ENCODE assay signal across 17 mouse cellular contexts in genomic region chr9:37504348-37504747, GRCm38 (mm10). TPM values are rescaled to one million over a fixed set of nuclear protein-coding genes. Genes with fewer than 3 reads are reported as not detected.
DNase-seq lines count a peak whose midpoint lies in the region; ATAC-seq and TF ChIP-seq lines count a peak whose summit lies in the region.
"Had no signal": no experiment of that assay in that cellular context is flagged by ENCODE, and none has a peak within 500 bp of the region (broad histone marks: within the 10 kb centered on the region; RNA-seq: fewer than 3 reads in every experiment).

No protein-coding gene starts in this region.

- DNase-seq in gastrocnemius, adult 2 months, result no peak
- no peak for DNase-seq in gastrocnemius, adult 18-20 months (ENCODE audit: low spot score)
- DNase-seq in lung, embryonic 14.5 days, result no peak
- DNase-seq in lung, postnatal 14 days, result no peak
- DNase-seq in MEL (ENCODE audit: low read depth, low spot score), result peak; percentile 34
- peak; percentile 39 for DNase-seq in splenic B cell, adult 2 months (ENCODE audit: low read depth, low spot score)
- DNase-seq in thymus, postnatal 36 days, result no peak
- DNase-seq in cerebellum, adult 18-20 months, result no peak
- DNase-seq: adrenal gland, postnatal 25 days; cerebellum, adult 8-10 months; gastrocnemius, postnatal 14 days; kidney, adult 11 months; kidney, postnatal 10 days; right cerebral cortex, postnatal 4 days had no signal

- no peak overlapping the region for H3K4me2 ChIP-seq in lung, embryonic 14.5 days
- H3K4me2 ChIP-seq: hindbrain, embryonic 12.5 days; lung, embryonic 15.5 days; neural tube, embryonic 15.5 days had no signal

- no peak for ATAC-seq in lung, embryonic 14.5 days (ENCODE audit: insufficient read depth)

- no peak overlapping the region for H3K9ac ChIP-seq in lung, embryonic 14.5 days
- H3K9ac ChIP-seq in MEL (ENCODE audit: control insufficient read depth, low read depth, low read length, poor library complexity, severe bottlenecking), result no peak overlapping the region
- H3K9ac ChIP-seq: hindbrain, embryonic 12.5 days; lung, embryonic 15.5 days; neural tube, embryonic 15.5 days had no signal

- H3K4me1 ChIP-seq in lung, embryonic 14.5 days (ENCODE audit: insufficient read depth), result no peaks in the 10 kb centered on the region
- no peaks in the 10 kb centered on the region for H3K4me1 ChIP-seq in MEL (ENCODE audit: control insufficient read depth in 1 of 2, insufficient read depth in 2 of 2, low read length in 2 of 2)
- H3K4me1 ChIP-seq: hindbrain, embryonic 12.5 days; neural tube, embryonic 15.5 days had no signal

- peak; percentile 17 for TF ChIP-seq RAD21 in MEL (IDR thresholded peaks at IDR 0.05; ENCODE audit: low read depth, low read length)

- TF ChIP-seq POLR2A in MEL (IDR thresholded peaks at IDR 0.05; ENCODE audit: control insufficient read depth in 1 of 2, insufficient read depth in 1 of 2, low read depth in 1 of 2, low read length in 2 of 2, poor library complexity in 1 of 2), result no peak

- H3K79me2 ChIP-seq in MEL (ENCODE audit: control insufficient read depth, insufficient read depth, low read length, poor library complexity), result peaks cover 6% of the 10 kb centered on the region

- no peak overlapping the region for H3K27ac ChIP-seq in gastrocnemius, adult 2 months
- H3K27ac ChIP-seq in lung, embryonic 14.5 days (ENCODE audit: low read depth), result no peak overlapping the region
- no peak overlapping the region for H3K27ac ChIP-seq in MEL (ENCODE audit: control insufficient read depth, low read depth, low read length)
- H3K27ac ChIP-seq: hindbrain, embryonic 12.5 days; lung, embryonic 15.5 days; neural tube, embryonic 15.5 days had no signal

- peak; percentile 40 for TF ChIP-seq CTCF in gastrocnemius, adult 2 months (IDR thresholded peaks at IDR 0.05)
- TF ChIP-seq CTCF in lung, embryonic 14.5 days (IDR thresholded peaks at IDR 0.05; ENCODE audit: low read depth), result peak; percentile 36; the same call in 1 of the 2 replicates
- TF ChIP-seq CTCF in MEL (IDR thresholded peaks at IDR 0.05 in 2 of 3, conservative IDR thresholded peaks at IDR 0.05 in 1 of 3; ENCODE audit: control insufficient read depth in 1 of 3, insufficient read depth in 1 of 3, low read depth in 2 of 3, low read length in 3 of 3, poor library complexity in 1 of 3, severe bottlenecking in 1 of 3), result peak in 2 of 3 experiments; percentile 30 to 35; a peak in 3 of 6 replicates

- 0 out of 2 replicates have a peak, but pooled peaks cover 2% of the 10 kb centered on the region for H3K36me3 ChIP-seq in lung, embryonic 14.5 days (ENCODE audit: insufficient read depth)
- H3K36me3 ChIP-seq in MEL (ENCODE audit: control insufficient read depth in 1 of 2, insufficient read depth in 2 of 2, low read length in 2 of 2), result no peaks in the 10 kb centered on the region; a peak in 1 of 4 replicates
- 0 out of 2 replicates have a peak, but pooled peaks cover 1% of the 10 kb centered on the region for H3K36me3 ChIP-seq in splenic B cell, adult 2 months (ENCODE audit: control insufficient read depth, insufficient read depth, low read length, poor library complexity, severe bottlenecking)
- H3K36me3 ChIP-seq: hindbrain, embryonic 12.5 days; lung, embryonic 15.5 days; neural tube, embryonic 15.5 days had no signal

- H3K4me3 ChIP-seq in gastrocnemius, adult 2 months, result no peak overlapping the region
- no peak overlapping the region for H3K4me3 ChIP-seq in lung, embryonic 14.5 days (ENCODE audit: low read depth, low read length)
- no peak overlapping the region for H3K4me3 ChIP-seq in MEL (ENCODE audit: control insufficient read depth in 1 of 2, insufficient read depth in 1 of 2, low read depth in 2 of 2, low read length in 2 of 2)
- H3K4me3 ChIP-seq: hindbrain, embryonic 12.5 days; lung, embryonic 15.5 days; neural tube, embryonic 15.5 days had no signal

- no peaks in the 10 kb centered on the region for H3K27me3 ChIP-seq in lung, embryonic 14.5 days (ENCODE audit: insufficient read depth, low read length)
- H3K27me3 ChIP-seq in MEL (ENCODE audit: control insufficient read depth in 1 of 2, insufficient read depth in 2 of 2, low read length in 2 of 2), result no peaks in the 10 kb centered on the region
- H3K27me3 ChIP-seq in splenic B cell, adult 2 months (ENCODE audit: control insufficient read depth, insufficient read depth, low read length, poor library complexity, severe bottlenecking), result no peaks in the 10 kb centered on the region
- H3K27me3 ChIP-seq: hindbrain, embryonic 12.5 days; lung, embryonic 15.5 days; neural tube, embryonic 15.5 days had no signal

- no peak for TF ChIP-seq EP300 in MEL (IDR thresholded peaks at IDR 0.05; ENCODE audit: low read depth in 1 of 2, low read length in 2 of 2)

- intact Hi-C loops in gastrocnemius, adult 2 months (cut with DNase I), result no loop called here

- H3K9me3 ChIP-seq in lung, embryonic 14.5 days (ENCODE audit: low read depth, low read length), result no peaks in the 10 kb centered on the region
- H3K9me3 ChIP-seq in MEL (replicated peaks; ENCODE audit: insufficient read depth, low read length), result no peaks in the 10 kb centered on the region
- H3K9me3 ChIP-seq: hindbrain, embryonic 12.5 days; lung, embryonic 15.5 days; neural tube, embryonic 15.5 days had no signal

TF ChIP-seq in MEL, 35 proteins besides CTCF, POLR2A, EP300 and RAD21:
- TF ChIP-seq ZNF384 (IDR thresholded peaks at IDR 0.05; ENCODE audit: low read depth, low read length) (no peak), SMC3 (IDR thresholded peaks at IDR 0.05; ENCODE audit: low read depth, low read length) (peak; percentile 36)

RNA-seq across cellular contexts. Expression of gene Msantd2, which starts 15.2 kb away (rescaled TPM):
- 1 to 10 TPM; 4.0 to 5.1 TPM for total RNA-seq in gastrocnemius, adult 2 months (2021)
- 1 to 10 TPM; 3.2 to 5.5 TPM for total RNA-seq in gastrocnemius, adult 18-20 months (2021)
- 32.4 and 35.7 TPM in 2 replicates for polyA plus RNA-seq in lung, embryonic 14.5 days (2014; fragmentation: Nextera tagmentation; extraction: Ambion mirVana)
- total RNA-seq in MEL (2012; rRNA removed), result 15.5 and 16.1 TPM in 2 replicates
- polyA plus RNA-seq in MEL (2012; ENCODE audit: insufficient read depth in 1 of 2, insufficient read length in 2 of 2, low read depth in 1 of 2, low replicate concordance in 2 of 2, missing spikeins in 1 of 2), result 10 to 100 TPM in 1 of 2 experiments, not detected in 1; 26.2 TPM

RNA-seq across cellular contexts. Expression of gene Esam, which starts 23.5 kb away (rescaled TPM):
- 10 to 100 TPM; 20.5 to 29.9 TPM for total RNA-seq in gastrocnemius, adult 2 months (2021)
- total RNA-seq in gastrocnemius, adult 18-20 months (2021), result 10 to 100 TPM; 17.9 to 18.5 TPM
- 149 and 152 TPM in 2 replicates for polyA plus RNA-seq in lung, embryonic 14.5 days (2014; fragmentation: Nextera tagmentation; extraction: Ambion mirVana)
- total RNA-seq in MEL (2012; rRNA removed), result 0.10 and 0.23 TPM in 2 replicates
- polyA plus RNA-seq in MEL (2012; ENCODE audit: insufficient read depth in 1 of 2, insufficient read length in 2 of 2, low read depth in 1 of 2, low replicate concordance in 2 of 2, missing spikeins in 1 of 2), result under 1 TPM in 1 of 2 experiments, not detected in 1; 0.89 TPM

RNA-seq across cellular contexts. Expression of gene Vsig2, which starts 34.7 kb away (rescaled TPM):
- 1 to 10 TPM; 2.6 to 3.2 TPM for total RNA-seq in gastrocnemius, adult 2 months (2021)
- under 1 TPM; 0.55 to 0.85 TPM for total RNA-seq in gastrocnemius, adult 18-20 months (2021)
- polyA plus RNA-seq in lung, embryonic 14.5 days (2014; fragmentation: Nextera tagmentation; extraction: Ambion mirVana), result 17.0 and 18.8 TPM in 2 replicates
- not detected in 2 replicates for total RNA-seq in MEL (2012; rRNA removed)
- polyA plus RNA-seq in MEL (2012; ENCODE audit: insufficient read depth in 1 of 2, insufficient read length in 2 of 2, low read depth in 1 of 2, low replicate concordance in 2 of 2, missing spikeins in 1 of 2), result under 1 TPM in 1 of 2 experiments, not detected in 1; 0.64 TPM

RNA-seq across cellular contexts. Expression of gene Nrgn, which starts 48.4 kb away (rescaled TPM):
- total RNA-seq in gastrocnemius, adult 2 months (2021), result under 1 TPM; 0.23 to 0.42 TPM
- total RNA-seq in gastrocnemius, adult 18-20 months (2021), result under 1 TPM; 0.34 to 0.57 TPM
- polyA plus RNA-seq in lung, embryonic 14.5 days (2014; fragmentation: Nextera tagmentation; extraction: Ambion mirVana), result 6.0 and 7.2 TPM in 2 replicates
- total RNA-seq in MEL (2012; rRNA removed), result 0.58 and 0.78 TPM in 2 replicates
- polyA plus RNA-seq in MEL (2012; ENCODE audit: insufficient read depth in 1 of 2, insufficient read length in 2 of 2, low read depth in 1 of 2, low replicate concordance in 2 of 2, missing spikeins in 1 of 2), result 10 to 100 TPM in 1 of 2 experiments, not detected in 1; 43.5 TPM

RNA-seq across cellular contexts. Expression of gene Siae, which starts 51.1 kb away (rescaled TPM):
- 1 to 10 TPM; 4.1 to 4.6 TPM for total RNA-seq in gastrocnemius, adult 2 months (2021)
- 1 to 10 TPM; 3.3 to 4.0 TPM for total RNA-seq in gastrocnemius, adult 18-20 months (2021)
- polyA plus RNA-seq in lung, embryonic 14.5 days (2014; fragmentation: Nextera tagmentation; extraction: Ambion mirVana), result 11.4 and 12.2 TPM in 2 replicates
- total RNA-seq in MEL (2012; rRNA removed), result 4.9 and 5.1 TPM in 2 replicates
- polyA plus RNA-seq in MEL (2012; ENCODE audit: insufficient read depth in 1 of 2, insufficient read length in 2 of 2, low read depth in 1 of 2, low replicate concordance in 2 of 2, missing spikeins in 1 of 2), result 1 to 10 TPM in 1 of 2 experiments, not detected in 1; 9.2 TPM

Comparison
In these comparisons a context has a peak if more than half of its experiments do, and no peak if none do; other contexts are left out.
1. DNase-seq: peak in MEL (single experiment) and splenic B cell, adult 2 months (single experiment); none in gastrocnemius, adult 2 months (single experiment), gastrocnemius, adult 18-20 months (single experiment), lung, embryonic 14.5 days (single experiment), lung, postnatal 14 days (single experiment), thymus, postnatal 36 days (0 of 2) and cerebellum, adult 18-20 months (0 of 2).
2. RNA of gene Esam, which starts 23.5 kb away (total RNA-seq): 20.5 to 29.9 TPM in gastrocnemius, adult 2 months and 17.9 to 18.5 TPM in gastrocnemius, adult 18-20 months; 0.10 to 0.23 TPM in MEL; every median in the first group is over 10 times any median in the second.
3. Peak in every context shown above with its lines, with median percentiles within 50 percentile points of each other: CTCF ChIP-seq.